Mouse (Mus musculus): ENCODE data around the gene Clcnka. TPM values are rescaled to one million over a fixed set of nuclear protein-coding genes. Genes with fewer than 3 reads are reported as not detected.

Clcnka gene
- polyA plus RNA-seq, 1 experiment from 2014 or later, result not detected

DNA sequence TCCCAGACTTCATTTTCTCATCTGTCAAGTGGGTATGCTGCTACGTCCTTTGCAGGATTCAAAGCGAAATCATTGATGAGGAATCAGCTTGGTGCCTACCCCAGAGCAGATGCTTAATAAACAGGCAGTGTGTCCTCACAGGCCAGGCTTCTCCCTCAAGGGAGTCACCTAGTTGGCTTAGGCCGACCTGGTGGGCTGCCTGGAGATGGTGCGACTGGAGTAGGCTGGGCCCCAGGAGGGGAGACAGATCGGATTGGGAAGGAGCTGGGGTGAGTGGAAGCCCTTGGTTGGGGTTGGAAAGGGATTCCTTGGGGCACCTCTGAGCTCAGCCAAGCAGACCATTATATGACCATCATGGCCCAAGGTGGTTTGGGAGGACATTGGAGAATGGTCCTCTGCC lies 26.1 kb downstream of the Clcnka start:
- DNase-seq (ENCODE audit: low spot score) (no peak), ATAC-seq (replicated peaks; ENCODE audit: low FRiP score, low TSS enrichment, low read depth) (no peak)
- H3K27me3 ChIP-seq (replicated peaks; ENCODE audit: control insufficient read depth, insufficient read depth, low read length), result peaks cover 13% of the 10 kb centered on the region; the same call in 1 of the 2 replicates
- H3K4me1 ChIP-seq (replicated peaks; ENCODE audit: control insufficient read depth, insufficient read depth, low read length), result no peaks in the 10 kb centered on the region
- H3K9ac ChIP-seq (ENCODE audit: low read length), result no peak overlapping the region
- no peak overlapping the region for H3K27ac ChIP-seq (ENCODE audit: low read depth)
- no peak overlapping the region for H3K4me2 ChIP-seq (ENCODE audit: low read length)
- 89% methylated on average over 5 of the region's 5 CpGs for WGBS
- no peaks in the 10 kb centered on the region for H3K9me3 ChIP-seq (ENCODE audit: control insufficient read depth, low read length)
- H3K36me3 ChIP-seq (ENCODE audit: control insufficient read depth, insufficient read depth, low read length), result no peaks in the 10 kb centered on the region
- no peak overlapping the region for H3K4me3 ChIP-seq (ENCODE audit: low read depth, low read length)

DNA sequence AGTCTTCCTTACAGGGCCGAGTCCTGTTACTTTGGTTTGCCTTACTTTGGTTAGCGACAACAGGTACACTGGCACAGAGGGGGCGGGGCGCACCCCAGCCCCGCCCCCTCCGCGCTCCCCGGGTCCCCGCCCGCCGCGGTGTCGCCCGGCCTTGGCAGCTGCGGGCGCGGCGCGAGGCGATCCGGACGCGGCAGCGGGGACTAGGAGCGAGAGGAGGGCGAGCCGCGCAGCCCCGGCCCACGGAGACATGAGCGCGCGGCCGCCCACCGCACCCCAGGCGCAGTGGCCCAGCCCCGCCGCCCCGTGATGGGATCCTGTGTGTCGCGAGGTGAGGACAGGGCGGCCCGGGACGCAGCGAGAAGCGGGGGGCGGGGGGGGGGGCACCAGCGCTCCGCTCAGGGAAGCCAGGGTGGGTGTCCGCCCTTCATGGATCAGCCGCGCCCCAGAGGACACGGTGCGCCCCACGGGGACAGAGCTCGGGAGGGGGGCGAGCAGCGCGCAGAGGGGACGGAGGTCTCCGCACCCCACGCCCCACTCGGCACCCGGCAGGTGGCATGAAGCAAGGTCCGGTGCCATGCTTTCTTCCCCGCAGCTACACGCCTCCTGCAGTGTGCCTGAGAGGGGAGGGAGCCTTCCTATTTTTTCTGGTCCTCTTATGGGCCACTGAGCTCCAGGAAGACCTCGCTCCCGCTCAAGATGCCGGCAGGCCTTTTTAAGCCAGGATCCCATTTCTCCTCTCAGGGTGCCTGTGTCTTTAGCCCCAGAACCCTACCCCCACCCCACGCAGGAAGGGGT lies 30.3 kb downstream of the Clcnka start, which contains the start of gene Fam131c:
Gene Fam131c, plus strand, starts transcription at position 224 of the 795 bp plus-strand sequence.
- peak within 1 kb of the TSS; percentile 46 for H3K4me3 ChIP-seq (ENCODE audit: low read depth, low read length)
- H3K9me3 ChIP-seq (ENCODE audit: control insufficient read depth, low read length), result no peaks in the 10 kb centered on the region
- whole genome bisulfite sequencing, result under 1% methylated on average over 60 of the region's 71 CpGs
- H3K27ac ChIP-seq (ENCODE audit: low read depth), result no peak within 1 kb of the TSS
- peak within 1 kb of the TSS; percentile 53 for H3K9ac ChIP-seq (ENCODE audit: low read length)
- H3K4me1 ChIP-seq (replicated peaks; ENCODE audit: control insufficient read depth, insufficient read depth, low read length), result no peaks in the 10 kb centered on the region
- H3K36me3 ChIP-seq (ENCODE audit: control insufficient read depth, insufficient read depth, low read length), result no peaks in the 10 kb centered on the region
- H3K4me2 ChIP-seq (ENCODE audit: low read length), result peak within 1 kb of the TSS; percentile 97
- DNase-seq (ENCODE audit: low spot score) (peak; percentile 63), ATAC-seq (replicated peaks; ENCODE audit: low FRiP score, low TSS enrichment, low read depth) (peak; percentile 38)
- H3K27me3 ChIP-seq (replicated peaks; ENCODE audit: control insufficient read depth, insufficient read depth, low read length), result peaks cover 31% of the 10 kb centered on the region

DNA sequence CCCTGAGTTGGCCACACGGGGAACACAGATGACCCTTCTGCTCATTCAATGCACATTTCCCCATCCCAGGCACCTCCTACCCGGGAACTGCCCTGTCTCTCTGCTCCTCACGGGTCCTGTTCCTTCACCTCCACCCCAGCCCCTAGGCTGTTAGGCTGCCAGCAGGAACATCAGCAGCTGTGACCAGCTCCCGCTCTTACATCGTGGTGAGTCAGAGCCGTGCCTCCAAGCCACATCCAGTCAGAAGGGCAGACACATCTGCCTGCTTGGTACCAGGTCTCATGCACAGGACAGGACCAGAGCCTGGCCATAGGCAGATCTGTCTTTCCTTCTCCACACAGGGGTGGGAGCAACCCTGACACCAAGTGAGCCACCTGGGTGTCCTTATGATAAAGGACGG lies 32.6 kb downstream of the Clcnka start:
- Histone ChIP-seq H3K36me3 (ENCODE audit: control insufficient read depth, insufficient read depth, low read length) (no peaks in the 10 kb centered on the region), H3K4me2 (ENCODE audit: low read length) (no peak overlapping the region), H3K4me3 (ENCODE audit: low read depth, low read length) (no peak overlapping the region), H3K4me1 (replicated peaks; ENCODE audit: control insufficient read depth, insufficient read depth, low read length) (no peaks in the 10 kb centered on the region), H3K27ac (ENCODE audit: low read depth) (no peak overlapping the region), H3K27me3 (replicated peaks; ENCODE audit: control insufficient read depth, insufficient read depth, low read length) (peaks cover 31% of the 10 kb centered on the region), H3K9ac (ENCODE audit: low read length) (no peak overlapping the region), H3K9me3 (ENCODE audit: control insufficient read depth, low read length) (no peaks in the 10 kb centered on the region)
- WGBS, result 60% methylated on average over 7 of the region's 7 CpGs
- DNase-seq (ENCODE audit: low spot score) (no peak), ATAC-seq (replicated peaks; ENCODE audit: low FRiP score, low TSS enrichment, low read depth) (no peak)

DNA sequence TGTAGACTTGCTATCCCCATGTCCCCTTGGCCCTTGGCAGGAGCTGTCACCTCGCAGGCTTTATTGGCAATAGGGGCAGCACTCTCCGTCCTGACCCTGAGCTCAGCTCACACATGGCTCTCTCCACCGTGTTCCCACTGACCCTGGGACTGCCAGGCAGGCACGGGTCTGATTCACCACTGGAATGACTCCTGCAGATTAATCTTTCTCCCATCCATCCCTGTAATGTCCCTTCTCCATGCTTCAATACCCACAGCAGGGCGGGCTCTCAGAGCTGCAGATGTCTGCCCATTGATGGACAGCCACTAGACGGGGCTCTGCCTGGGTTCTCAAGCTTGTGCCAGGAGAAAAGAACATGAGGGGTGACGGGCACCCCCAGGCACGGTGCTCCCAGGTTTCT lies 33.4 kb downstream of the Clcnka start:
- H3K4me1 ChIP-seq (replicated peaks; ENCODE audit: control insufficient read depth, insufficient read depth, low read length), result peaks cover under 1% of the 10 kb centered on the region; the same call in 1 of the 2 replicates
- H3K9me3 ChIP-seq (ENCODE audit: control insufficient read depth, low read length), result no peaks in the 10 kb centered on the region
- WGBS, result 66% methylated on average over 8 of the region's 8 CpGs
- H3K4me2 ChIP-seq (ENCODE audit: low read length), result no peak overlapping the region
- ATAC-seq (replicated peaks; ENCODE audit: low FRiP score, low TSS enrichment, low read depth) (no peak), DNase-seq (ENCODE audit: low spot score) (no peak)
- no peaks in the 10 kb centered on the region for H3K36me3 ChIP-seq (ENCODE audit: control insufficient read depth, insufficient read depth, low read length)
- H3K4me3 ChIP-seq (ENCODE audit: low read depth, low read length), result no peak overlapping the region
- H3K27me3 ChIP-seq (replicated peaks; ENCODE audit: control insufficient read depth, insufficient read depth, low read length), result peaks cover 31% of the 10 kb centered on the region
- no peak overlapping the region for H3K9ac ChIP-seq (ENCODE audit: low read length)
- H3K27ac ChIP-seq (ENCODE audit: low read depth), result no peak overlapping the region

DNA sequence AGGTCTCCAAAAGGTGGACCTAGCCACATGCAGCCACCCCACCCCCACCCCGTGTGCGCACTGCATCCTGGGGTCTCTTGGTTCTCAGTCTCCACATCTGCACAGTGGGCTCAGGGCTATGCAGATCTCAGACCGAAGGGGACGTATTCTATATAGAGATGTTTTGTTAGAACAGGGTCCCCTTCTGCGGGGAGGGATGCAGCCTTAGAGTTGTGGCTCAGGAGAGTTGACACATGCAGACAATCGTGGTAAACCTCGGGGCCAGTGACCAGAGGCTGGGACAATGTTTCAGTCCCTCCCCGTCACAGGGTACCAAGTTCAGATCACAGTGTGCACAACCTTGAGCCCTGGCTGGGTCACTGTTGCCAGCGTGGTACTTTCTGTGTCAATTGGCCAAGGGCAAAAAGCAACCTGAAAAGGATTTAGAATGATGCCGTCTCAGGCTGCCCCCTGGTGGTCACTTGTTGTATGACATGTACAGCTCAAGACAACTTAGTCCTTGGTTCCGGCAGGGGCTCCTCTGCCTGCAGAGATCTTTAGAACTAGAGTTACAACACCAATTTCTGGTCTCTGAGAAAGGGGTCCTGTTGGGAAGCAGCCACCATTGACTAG lies 35.5 kb downstream of the Clcnka start:
- Histone ChIP-seq H3K4me3 (ENCODE audit: low read depth, low read length) (no peak overlapping the region), H3K36me3 (ENCODE audit: control insufficient read depth, insufficient read depth, low read length) (no peaks in the 10 kb centered on the region), H3K4me2 (ENCODE audit: low read length) (no peak overlapping the region), H3K9me3 (ENCODE audit: control insufficient read depth, low read length) (no peaks in the 10 kb centered on the region), H3K27me3 (replicated peaks; ENCODE audit: control insufficient read depth, insufficient read depth, low read length) (peaks cover 22% of the 10 kb centered on the region), H3K9ac (ENCODE audit: low read length) (no peak overlapping the region), H3K27ac (ENCODE audit: low read depth) (no peak overlapping the region), H3K4me1 (replicated peaks; ENCODE audit: control insufficient read depth, insufficient read depth, low read length) (peaks cover 7% of the 10 kb centered on the region)
- ATAC-seq (replicated peaks; ENCODE audit: low FRiP score, low TSS enrichment, low read depth) (0 out of 2 replicates have a peak, but pooled peaks have one; percentile 15), DNase-seq (ENCODE audit: low spot score) (peak; percentile 98)
- 25% methylated on average over 11 of the region's 11 CpGs for WGBS

DNA sequence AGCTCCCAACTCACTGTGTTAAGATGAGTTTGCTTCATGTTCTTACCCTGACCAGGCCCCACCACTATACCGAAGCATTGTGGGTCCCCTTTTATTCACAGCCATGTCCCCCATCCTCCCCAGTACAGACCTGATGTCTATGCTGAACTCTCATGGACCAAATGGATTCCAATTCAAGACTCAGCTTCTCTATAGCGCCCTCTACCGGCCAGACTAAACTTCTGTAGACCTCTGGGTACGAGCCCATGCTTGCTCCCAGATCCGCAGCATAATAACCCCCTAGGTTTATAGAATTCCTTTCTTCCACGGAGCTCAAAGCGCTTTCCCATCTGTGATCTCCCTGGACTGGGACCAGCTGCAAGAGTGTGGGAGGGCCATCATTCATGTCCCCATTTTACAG lies 37.7 kb downstream of the Clcnka start:
- Histone ChIP-seq H3K9me3 (ENCODE audit: control insufficient read depth, low read length) (no peaks in the 10 kb centered on the region; the same call in 1 of the 2 replicates), H3K27ac (ENCODE audit: low read depth) (no peak overlapping the region), H3K9ac (ENCODE audit: low read length) (no peak overlapping the region), H3K36me3 (ENCODE audit: control insufficient read depth, insufficient read depth, low read length) (no peaks in the 10 kb centered on the region), H3K27me3 (replicated peaks; ENCODE audit: control insufficient read depth, insufficient read depth, low read length) (peaks cover 10% of the 10 kb centered on the region; the same call in 1 of the 2 replicates), H3K4me2 (ENCODE audit: low read length) (no peak overlapping the region), H3K4me3 (ENCODE audit: low read depth, low read length) (no peak overlapping the region), H3K4me1 (replicated peaks; ENCODE audit: control insufficient read depth, insufficient read depth, low read length) (peaks cover 7% of the 10 kb centered on the region)
- DNase-seq (ENCODE audit: low spot score) (peak; percentile 72), ATAC-seq (replicated peaks; ENCODE audit: low FRiP score, low TSS enrichment, low read depth) (no peak)
- 36% methylated on average over 7 of the region's 7 CpGs for WGBS

DNA sequence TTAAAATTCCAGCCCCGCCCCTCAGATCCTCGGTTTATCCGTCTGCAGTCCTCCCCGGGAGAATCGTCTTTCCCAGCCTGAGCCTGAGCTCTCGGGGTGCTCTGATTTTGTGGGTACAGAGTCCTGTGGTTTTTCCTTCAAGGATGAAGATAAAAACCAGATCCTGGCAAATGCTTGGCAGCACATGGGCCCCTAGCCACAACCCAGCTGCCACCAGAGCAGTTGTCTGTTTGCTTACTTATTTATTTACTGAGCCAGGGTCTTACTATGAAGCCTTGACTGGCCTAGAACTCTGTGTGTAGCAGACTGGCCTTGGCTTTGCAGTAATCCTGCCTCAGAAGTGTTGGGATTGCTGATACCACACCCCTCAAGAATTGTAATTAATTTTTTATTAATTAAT lies 39.3 kb downstream of the Clcnka start:
- H3K9me3 ChIP-seq (ENCODE audit: control insufficient read depth, low read length), result no peaks in the 10 kb centered on the region; the same call in 1 of the 2 replicates
- 0 out of 2 replicates have a peak, but pooled peaks cover 3% of the 10 kb centered on the region for H3K27me3 ChIP-seq (replicated peaks; ENCODE audit: control insufficient read depth, insufficient read depth, low read length)
- H3K4me3 ChIP-seq (ENCODE audit: low read depth, low read length), result no peak overlapping the region
- WGBS, result 85% methylated on average over 6 of the region's 6 CpGs
- no peak overlapping the region for H3K9ac ChIP-seq (ENCODE audit: low read length)
- H3K4me1 ChIP-seq (replicated peaks; ENCODE audit: control insufficient read depth, insufficient read depth, low read length), result peaks cover 7% of the 10 kb centered on the region
- H3K36me3 ChIP-seq (ENCODE audit: control insufficient read depth, insufficient read depth, low read length), result no peaks in the 10 kb centered on the region
- no peak for DNase-seq (ENCODE audit: low spot score)
- no peak overlapping the region for H3K4me2 ChIP-seq (ENCODE audit: low read length)
- no peak overlapping the region for H3K27ac ChIP-seq (ENCODE audit: low read depth)
- ATAC-seq (replicated peaks; ENCODE audit: low FRiP score, low TSS enrichment, low read depth), result no peak

DNA sequence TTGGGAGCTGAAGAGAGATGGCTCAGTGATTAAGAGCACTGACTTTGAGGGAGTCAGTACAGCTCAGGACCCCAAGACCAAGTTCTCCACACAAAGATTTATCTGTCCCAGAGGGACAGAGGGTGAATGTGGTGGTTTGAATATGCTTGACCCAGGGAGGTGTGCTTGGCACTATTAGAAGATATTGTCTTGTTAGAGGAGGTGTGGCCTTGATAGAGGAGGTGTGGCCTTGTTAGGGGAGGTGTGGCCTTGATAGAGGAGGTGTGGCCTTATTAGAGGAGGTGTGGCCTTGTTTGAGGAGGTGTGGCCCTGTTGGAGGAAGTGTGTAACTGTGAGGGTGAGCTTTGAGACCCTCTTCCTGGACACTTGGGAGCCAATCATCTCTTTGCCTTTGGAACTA lies 40.7 kb downstream of the Clcnka start:
- H3K27ac ChIP-seq (ENCODE audit: low read depth), result no peak overlapping the region
- H3K9ac ChIP-seq (ENCODE audit: low read length), result no peak overlapping the region
- no peak overlapping the region for H3K4me2 ChIP-seq (ENCODE audit: low read length)
- H3K4me3 ChIP-seq (ENCODE audit: low read depth, low read length), result no peak overlapping the region
- H3K9me3 ChIP-seq (ENCODE audit: control insufficient read depth, low read length), result no peaks in the 10 kb centered on the region; the same call in 1 of the 2 replicates
- H3K36me3 ChIP-seq (ENCODE audit: control insufficient read depth, insufficient read depth, low read length), result no peaks in the 10 kb centered on the region
- no peaks in the 10 kb centered on the region for H3K27me3 ChIP-seq (replicated peaks; ENCODE audit: control insufficient read depth, insufficient read depth, low read length)
- no peak for DNase-seq (ENCODE audit: low spot score)
- ATAC-seq (replicated peaks; ENCODE audit: low FRiP score, low TSS enrichment, low read depth), result no peak
- H3K4me1 ChIP-seq (replicated peaks; ENCODE audit: control insufficient read depth, insufficient read depth, low read length), result peaks cover 7% of the 10 kb centered on the region
